Comparison of ENCODE assay signal across 23 mouse cellular contexts in genomic region chr15:61159552-61159951, GRCm38 (mm10).
DNase-seq lines count a peak whose midpoint lies in the region; ATAC-seq and TF ChIP-seq lines count a peak whose summit lies in the region.
"Had no signal": no experiment of that assay in that cellular context is flagged by ENCODE, and none has a peak within 500 bp of the region (broad histone marks: within the 10 kb centered on the region; RNA-seq: fewer than 3 reads in every experiment).

No protein-coding gene starts in this region.

- ATAC-seq in midbrain, embryonic 14.5 days (ENCODE audit: low FRiP score, low TSS enrichment) = no peak
- ATAC-seq: forebrain, embryonic 13.5 days; forebrain, postnatal 0 days; hindbrain, embryonic 16.5 days; inflammation-experienced regulatory T-cells, adult 6 months had no signal

- DNase-seq in 416B (ENCODE audit: low read depth) = peak; percentile 4
- peak; percentile 80 for DNase-seq in adrenal gland, adult 2 months
- DNase-seq in adrenal gland, postnatal 25 days = peak; percentile 16
- DNase-seq in lung, postnatal 36 days = no peak
- DNase-seq in midbrain, embryonic 14.5 days = no peak
- no peak for DNase-seq in spleen, adult 18-20 months
- no peak for DNase-seq in layer of hippocampus, adult 9-10 months (ENCODE audit: low spot score)
- DNase-seq: B cell, adult 2 months; cerebellum, adult 11-12 months; cerebellum, adult 9-10 months; cerebellum, postnatal 25 days; forebrain, postnatal 0 days; gastrocnemius, postnatal 14 days; heart, adult 11 months; heart, postnatal 4 days; kidney, adult 18-20 months had no signal

- H3K9me3 ChIP-seq in midbrain, embryonic 14.5 days (ENCODE audit: control insufficient read depth, low read length) = no peaks in the 10 kb centered on the region
- H3K9me3 ChIP-seq: embryonic facial prominence, embryonic 12.5 days; forebrain, embryonic 13.5 days; heart, embryonic 13.5 days; hindbrain, embryonic 12.5 days had no signal

- no peak for TF ChIP-seq POLR2A in myocyte (IDR thresholded peaks at IDR 0.05; ENCODE audit: insufficient read length, low read depth)

- H3K27ac ChIP-seq in midbrain, embryonic 14.5 days (replicated peaks; ENCODE audit: low read depth, low read length) = no peak overlapping the region
- H3K27ac ChIP-seq: embryonic facial prominence, embryonic 12.5 days; forebrain, embryonic 13.5 days; heart, embryonic 13.5 days; hindbrain, embryonic 12.5 days had no signal

- H3K4me2 ChIP-seq in myocyte (ENCODE audit: low read depth) = peak overlapping the region; percentile 1
- no peak overlapping the region for H3K4me2 ChIP-seq in midbrain, embryonic 14.5 days (ENCODE audit: low read length)
- H3K4me2 ChIP-seq: embryonic facial prominence, embryonic 12.5 days; forebrain, embryonic 13.5 days; heart, embryonic 13.5 days; hindbrain, embryonic 12.5 days had no signal

- WGBS in midbrain, embryonic 14.5 days = 90% methylated on average over 5 of the region's 5 CpGs

- no peak overlapping the region for H3K4me3 ChIP-seq in myocyte
- H3K4me3 ChIP-seq in midbrain, embryonic 14.5 days (replicated peaks; ENCODE audit: low read depth, low read length) = no peak overlapping the region
- H3K4me3 ChIP-seq: embryonic facial prominence, embryonic 12.5 days; forebrain, embryonic 13.5 days; heart, embryonic 13.5 days; hindbrain, embryonic 12.5 days had no signal

- no peak overlapping the region for H3K9ac ChIP-seq in midbrain, embryonic 14.5 days (replicated peaks; ENCODE audit: low read length)
- H3K9ac ChIP-seq: embryonic facial prominence, embryonic 12.5 days; forebrain, embryonic 13.5 days; forebrain, postnatal 0 days; heart, embryonic 13.5 days; hindbrain, embryonic 12.5 days had no signal

- H3K79me2 ChIP-seq in myocyte (ENCODE audit: control insufficient read depth, insufficient read depth) = no peaks in the 10 kb centered on the region

- H3K36me3 ChIP-seq in myocyte (ENCODE audit: control insufficient read depth, insufficient read depth) = no peaks in the 10 kb centered on the region
- H3K36me3 ChIP-seq in midbrain, embryonic 14.5 days (ENCODE audit: control insufficient read depth, insufficient read depth, low read length) = no peaks in the 10 kb centered on the region
- H3K36me3 ChIP-seq: embryonic facial prominence, embryonic 12.5 days; heart, embryonic 13.5 days; hindbrain, embryonic 12.5 days had no signal

- no peaks in the 10 kb centered on the region for H3K27me3 ChIP-seq in myocyte (ENCODE audit: control insufficient read depth, insufficient read depth, insufficient read length)
- no peaks in the 10 kb centered on the region for H3K27me3 ChIP-seq in midbrain, embryonic 14.5 days (ENCODE audit: control insufficient read depth, insufficient read depth, low read length)
- H3K27me3 ChIP-seq: embryonic facial prominence, embryonic 12.5 days had no signal

- H3K4me1 ChIP-seq in midbrain, embryonic 14.5 days (ENCODE audit: control insufficient read depth, insufficient read depth, low read length) = no peaks in the 10 kb centered on the region

- H3ac ChIP-seq in myocyte (ENCODE audit: control insufficient read depth, insufficient read length) = no peak overlapping the region

TF ChIP-seq in myocyte, 11 proteins besides CTCF, POLR2A, EP300 and RAD21:
- TF ChIP-seq USF1 (IDR thresholded peaks at IDR 0.05; ENCODE audit: low read depth) (peak; percentile 66), MAX (IDR thresholded peaks at IDR 0.05; ENCODE audit: low read depth) (no peak), MYOD1 (IDR thresholded peaks at IDR 0.05; ENCODE audit: control insufficient read depth in 1 of 3, insufficient read length in 2 of 3, low read depth in 2 of 3) (no peak)

Comparison
In these comparisons a context has a peak if more than half of its experiments do, and no peak if none do; other contexts are left out.
1. DNase-seq: peak in 416B (single experiment), adrenal gland, adult 2 months (single experiment) and adrenal gland, postnatal 25 days (single experiment); none in lung, postnatal 36 days (single experiment), midbrain, embryonic 14.5 days (single experiment), spleen, adult 18-20 months (0 of 2) and layer of hippocampus, adult 9-10 months (single experiment).